Mouse (Mus musculus): ENCODE results near the gene Stk11.

DNA sequence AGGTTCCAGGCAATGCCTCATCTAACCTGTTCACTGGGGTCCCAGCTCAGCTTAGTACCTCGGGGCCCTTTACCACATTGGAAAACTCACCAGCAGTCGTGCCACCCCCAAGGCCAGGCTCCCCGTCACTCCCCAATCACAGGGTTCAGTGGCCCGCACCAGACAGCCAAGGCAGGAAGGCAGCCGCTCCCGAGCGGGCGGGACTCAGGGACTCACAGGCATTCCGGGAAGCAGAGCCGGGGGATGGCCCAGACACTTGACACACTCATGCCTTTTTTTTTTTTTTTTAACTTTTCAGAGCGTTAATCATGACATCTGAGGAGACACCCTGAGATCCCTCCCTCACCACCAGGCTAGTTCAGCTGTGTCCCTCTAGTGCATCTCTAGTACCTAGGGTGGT, 14.6 kb upstream of the Stk11 start:
- no peak for TF ChIP-seq CTCF (IDR thresholded peaks at IDR 0.05; ENCODE audit: borderline replicate concordance, insufficient read depth, low read depth, low read length)
- TF ChIP-seq POLR2A (IDR thresholded peaks at IDR 0.05; ENCODE audit: borderline replicate concordance, insufficient read depth, low read length): no peak

Measured in cerebellum, adult 2 months (tissue).